Mouse (Mus musculus) stomach, embryonic 16.5 days (tissue): ENCODE measurements around the gene Mta1. TPM values are rescaled to one million over a fixed set of nuclear protein-coding genes. Genes with fewer than 3 reads are reported as not detected.
A peak's percentile ranks its signal among the peaks of the same experiment; 100 is the strongest.

Source experiments
- ATAC-seq: fragments of 200-750 bp; cut with Nextera tagmentation; 2 replicates; pipeline ENCODE4 v1.8.0; 2017; ENCODE audit warnings: moderate number of reproducible peaks, moderate TSS enrichment; ENCODE audit not compliant: insufficient read depth, low FRiP score
- H3K27ac ChIP-seq: fragments of 300-500 bp; sonication (generic); 2 replicates; pipeline ENCODE4 v1.5.1; 2014; ENCODE audit warnings: low read length
- H3K27me3 ChIP-seq: fragments of 300-500 bp; sonication (generic); 2 replicates; pipeline ENCODE4 v1.6.1; 2014; ENCODE audit warnings: low read length, control low read depth, mixed read lengths; ENCODE audit not compliant: control insufficient read depth, insufficient read depth
- H3K36me3 ChIP-seq: fragments of 300-500 bp; sonication (generic); 2 replicates; pipeline ENCODE4 v1.6.1; 2014; ENCODE audit warnings: low read length; ENCODE audit not compliant: control insufficient read depth, insufficient read depth
- H3K4me1 ChIP-seq: fragments of 300-500 bp; sonication (generic); 2 replicates; pipeline ENCODE4 v1.6.1; 2014; ENCODE audit warnings: low read length, control low read depth, mixed read lengths; ENCODE audit not compliant: control insufficient read depth, insufficient read depth
- H3K4me2 ChIP-seq: fragments of 300-500 bp; sonication (generic); 2 replicates; pipeline ENCODE4 v1.6.1; 2014; ENCODE audit warnings: low read depth, low read length, mixed read lengths
- H3K4me3 ChIP-seq: fragments of 300-500 bp; sonication (generic); replicated peaks from 2 replicates; pipeline ENCODE4 v1.5.1; 2014; ENCODE audit warnings: mild to moderate bottlenecking, low read length
- H3K9ac ChIP-seq: fragments of 300-500 bp; sonication (generic); 2 replicates; pipeline ENCODE4 v1.6.1; 2014; ENCODE audit warnings: low read length
- H3K9me3 ChIP-seq: fragments of 300-500 bp; sonication (generic); replicated peaks from 2 replicates; pipeline ENCODE4 v1.6.1; 2016; ENCODE audit warnings: low read length, control low read depth; ENCODE audit not compliant: control insufficient read depth
- WGBS: fragments of 180-500 bp; shearing (Covaris S2); extraction: QIAGEN DNeasy Blood & Tissue Kit; methylation state at CpG from one replicate; pipeline ENCODE4 v1.1.7; 2014; 5-methylcytosine and 5-hydroxymethylcytosine counted together
- polyA plus RNA-seq: library from polyadenylated mRNA; unstranded; fragments of >200 nt; fragmentation: Nextera tagmentation; extraction: Ambion mirVana; gene quantifications from 2 replicates; pipeline ENCODE4 v1.2.1, GENCODE M21; 2015

The Mta1 gene
- polyA plus RNA-seq, 1 experiment from 2014 or later, result 10.8 TPM

- 28% methylated on average over 4 of the region's 4 CpGs for WGBS
- no peak overlapping the region for H3K27ac ChIP-seq
Measured at GRCm38 (mm10) chr12:113088026-113088425, 10.1 kb upstream of the Mta1 start.

GRCm38 (mm10) chr12:113089107-113089506 is 9.0 kb upstream of the Mta1 start:
- Histone ChIP-seq H3K36me3 (no peaks in the 10 kb centered on the region), H3K27ac (no peak overlapping the region), H3K4me1 (no peaks in the 10 kb centered on the region), H3K27me3 (no peaks in the 10 kb centered on the region), H3K9ac (no peak overlapping the region), H3K4me2 (no peak overlapping the region), H3K4me3 (no peak overlapping the region), H3K9me3 (no peaks in the 10 kb centered on the region)
- WGBS, result 89% methylated on average over 6 of the region's 6 CpGs
- ATAC-seq, result no peak

More at GRCm38 (mm10) chr12:113088026-113088425, 10.1 kb upstream of the Mta1 start:
- Histone ChIP-seq H3K9ac (no peak overlapping the region), H3K4me3 (no peak overlapping the region), H3K36me3 (no peaks in the 10 kb centered on the region), H3K4me2 (no peak overlapping the region), H3K27me3 (no peaks in the 10 kb centered on the region), H3K9me3 (no peaks in the 10 kb centered on the region), H3K4me1 (no peaks in the 10 kb centered on the region)
- ATAC-seq, result no peak

GRCm38 (mm10) chr12:113090053-113090452 is 8.0 kb upstream of the Mta1 start:
- no peak overlapping the region for H3K4me2 ChIP-seq
- H3K27ac ChIP-seq, result no peak overlapping the region
- no peaks in the 10 kb centered on the region for H3K27me3 ChIP-seq
- H3K9ac ChIP-seq, result no peak overlapping the region
- 84% methylated on average over 17 of the region's 17 CpGs for WGBS
- no peak for ATAC-seq
- no peaks in the 10 kb centered on the region for H3K9me3 ChIP-seq
- H3K4me3 ChIP-seq, result no peak overlapping the region
- no peaks in the 10 kb centered on the region for H3K36me3 ChIP-seq
- no peaks in the 10 kb centered on the region for H3K4me1 ChIP-seq

GRCm38 (mm10) chr12:113097040-113097439 is 1.0 kb upstream of the Mta1 start:
- Histone ChIP-seq H3K4me2 (0 out of 2 replicates have a peak overlapping the region, but pooled peaks have one; percentile 78), H3K27ac (no peak overlapping the region), H3K4me3 (no peak overlapping the region; the same call in 1 of the 2 replicates), H3K27me3 (no peaks in the 10 kb centered on the region), H3K9ac (peak overlapping the region; percentile 100; the same call in 1 of the 2 replicates), H3K9me3 (no peaks in the 10 kb centered on the region), H3K36me3 (no peaks in the 10 kb centered on the region), H3K4me1 (peaks cover 29% of the 10 kb centered on the region)
- WGBS, result 81% methylated on average over 5 of the region's 5 CpGs
- ATAC-seq, result no peak

- H3K9me3 ChIP-seq, result no peaks in the 10 kb centered on the region
- H3K4me1 ChIP-seq, result peaks cover 31% of the 10 kb centered on the region
- H3K27me3 ChIP-seq, result no peaks in the 10 kb centered on the region
- H3K36me3 ChIP-seq, result no peaks in the 10 kb centered on the region
- ATAC-seq, result peak; percentile 7; the same call in 1 of the 2 replicates
- 3% methylated on average over 47 of the region's 60 CpGs for WGBS
- peak overlapping the region; percentile 85 for H3K4me2 ChIP-seq
- H3K9ac ChIP-seq, result peak overlapping the region; percentile 100
- H3K4me3 ChIP-seq, result peak overlapping the region; percentile 95
- peak overlapping the region; percentile 69 for H3K27ac ChIP-seq
Measured at GRCm38 (mm10) chr12:113098530-113099151, 563 bp downstream of the Mta1 start.

- H3K9me3 ChIP-seq, result no peaks in the 10 kb centered on the region
- 30% methylated on average over 6 of the region's 6 CpGs for WGBS
- H3K4me2 ChIP-seq, result peak overlapping the region; percentile 85
- no peak overlapping the region for H3K27ac ChIP-seq
- no peak for ATAC-seq
- peaks cover 38% of the 10 kb centered on the region for H3K4me1 ChIP-seq
- no peaks in the 10 kb centered on the region for H3K27me3 ChIP-seq
- H3K9ac ChIP-seq, result peak overlapping the region; percentile 100
- peak overlapping the region; percentile 95 for H3K4me3 ChIP-seq
- no peaks in the 10 kb centered on the region for H3K36me3 ChIP-seq
Measured at GRCm38 (mm10) chr12:113099470-113100237, 1.6 kb downstream of the Mta1 start.

GRCm38 (mm10) chr12:113100448-113101076 is 2.5 kb downstream of the Mta1 start:
- Histone ChIP-seq H3K27ac (no peak overlapping the region), H3K9ac (peak overlapping the region; percentile 100; the same call in 1 of the 2 replicates), H3K4me1 (peaks cover 38% of the 10 kb centered on the region), H3K36me3 (no peaks in the 10 kb centered on the region), H3K27me3 (no peaks in the 10 kb centered on the region), H3K4me3 (no peak overlapping the region), H3K9me3 (no peaks in the 10 kb centered on the region), H3K4me2 (no peak overlapping the region)
- no peak for ATAC-seq
- WGBS, result 67% methylated on average over 5 of the region's 5 CpGs

- no peaks in the 10 kb centered on the region for H3K9me3 ChIP-seq
- 73% methylated on average over 9 of the region's 9 CpGs for WGBS
- no peaks in the 10 kb centered on the region for H3K36me3 ChIP-seq
Measured at GRCm38 (mm10) chr12:113101251-113101960, 3.3 kb downstream of the Mta1 start.

More at GRCm38 (mm10) chr12:113101251-113101960, 3.3 kb downstream of the Mta1 start:
- no peaks in the 10 kb centered on the region for H3K27me3 ChIP-seq
- H3K4me1 ChIP-seq, result peaks cover 38% of the 10 kb centered on the region
- no peak overlapping the region for H3K9ac ChIP-seq
- ATAC-seq, result no peak
- H3K4me3 ChIP-seq, result no peak overlapping the region
- no peak overlapping the region for H3K4me2 ChIP-seq
- H3K27ac ChIP-seq, result no peak overlapping the region
